Mouse (Mus musculus) frontal cortex, postnatal 25 days (tissue): Measurements from ENCODE around the gene Mreg.

ENCODE experiments used
- DNase-seq, 2 experiments: peaks; one replicate each; pipeline ENCODE4 v3.0.0; 2022; ENCODE audit warnings: low spot score in 2 of 2

Gene Mreg

DNA sequence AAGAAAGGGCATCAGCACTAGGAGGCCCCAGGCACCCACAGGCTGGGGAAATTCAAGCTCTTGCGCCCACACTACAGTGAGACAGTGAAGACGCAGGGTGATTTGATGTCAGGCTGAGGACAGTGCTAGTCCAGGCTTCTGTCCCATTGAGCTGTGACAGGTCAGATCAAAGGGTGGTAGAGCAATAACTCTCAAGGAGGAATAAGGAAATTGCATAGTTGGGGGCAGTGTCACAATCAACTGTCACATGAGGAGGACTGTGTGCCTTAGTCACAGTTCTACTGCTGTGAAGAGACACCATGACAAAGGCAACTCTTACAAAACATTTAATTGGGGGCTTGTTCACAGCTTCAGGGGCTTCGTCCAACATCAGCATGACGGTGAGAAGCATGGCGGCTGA lies 16.0 kb downstream of the Mreg start:
- DNase-seq: no peak

DNA sequence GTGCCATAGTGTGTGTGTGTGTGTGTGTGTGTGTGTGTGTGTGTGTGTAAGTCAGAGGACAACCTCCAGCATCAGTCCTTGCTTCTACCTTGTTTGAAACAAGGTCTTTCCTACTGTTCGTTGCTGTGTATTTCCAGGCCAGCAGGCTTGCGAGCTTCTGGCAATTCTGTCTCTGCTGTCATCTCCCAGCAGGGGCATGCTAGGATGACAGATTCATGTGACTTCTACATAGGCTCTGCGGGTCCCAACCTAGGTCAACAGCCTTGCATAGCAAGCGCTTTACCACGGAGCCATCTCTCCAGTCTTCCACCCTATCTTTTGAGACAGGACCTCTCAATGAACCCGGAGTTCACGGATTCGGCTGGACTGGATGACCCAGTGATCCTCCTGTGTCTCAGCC lies 20.7 kb downstream of the Mreg start:
- no peak for DNase-seq

DNA sequence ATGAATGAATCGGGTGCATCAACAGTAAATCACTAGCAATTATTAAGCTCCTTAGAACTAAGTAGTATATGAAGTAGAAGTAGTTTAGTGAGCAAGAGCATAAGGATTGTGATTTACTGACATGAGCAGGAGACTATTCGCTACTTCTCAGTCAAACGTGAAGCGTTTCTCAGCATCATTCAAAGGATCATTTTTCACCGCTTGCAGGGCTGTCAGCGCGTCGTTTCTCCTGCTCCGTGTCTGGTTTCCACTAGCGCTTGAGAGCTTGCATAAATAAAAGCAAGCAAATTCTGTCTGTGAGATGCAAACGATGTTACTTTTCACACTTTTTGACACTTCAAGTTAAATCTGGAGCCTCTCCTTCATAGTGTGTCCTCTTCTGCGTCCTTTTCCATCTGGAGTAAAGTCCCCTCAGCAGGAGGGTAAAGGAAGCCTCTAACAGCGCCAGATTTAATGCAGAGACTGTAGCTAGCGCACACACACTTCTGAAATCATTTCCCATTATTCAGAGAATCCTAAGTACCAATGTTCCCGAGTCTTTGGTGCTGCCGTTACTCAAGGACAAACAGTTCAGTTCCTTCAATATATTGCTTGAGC lies 23.9 kb downstream of the Mreg start:
- DNase-seq: no peak

DNA sequence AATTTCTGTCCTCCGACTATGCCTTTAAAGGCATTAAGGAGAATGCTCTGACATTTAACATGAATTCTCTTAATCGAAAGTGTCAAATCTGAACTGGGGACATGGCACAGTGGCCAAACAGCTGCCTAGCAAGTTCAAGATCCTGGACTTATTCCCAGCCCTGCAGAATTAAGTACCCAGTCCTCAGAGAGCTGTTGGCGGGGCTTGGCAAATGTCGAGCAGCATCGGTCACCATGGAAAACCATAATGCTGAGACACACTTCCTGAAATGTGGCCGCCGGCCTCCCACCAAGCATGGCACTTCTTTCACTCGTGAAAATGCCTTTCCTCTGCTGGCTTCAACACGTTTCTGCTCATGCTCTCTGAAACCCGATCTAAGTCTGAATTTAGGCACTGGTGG lies 24.6 kb downstream of the Mreg start:
- no peak for DNase-seq

DNA sequence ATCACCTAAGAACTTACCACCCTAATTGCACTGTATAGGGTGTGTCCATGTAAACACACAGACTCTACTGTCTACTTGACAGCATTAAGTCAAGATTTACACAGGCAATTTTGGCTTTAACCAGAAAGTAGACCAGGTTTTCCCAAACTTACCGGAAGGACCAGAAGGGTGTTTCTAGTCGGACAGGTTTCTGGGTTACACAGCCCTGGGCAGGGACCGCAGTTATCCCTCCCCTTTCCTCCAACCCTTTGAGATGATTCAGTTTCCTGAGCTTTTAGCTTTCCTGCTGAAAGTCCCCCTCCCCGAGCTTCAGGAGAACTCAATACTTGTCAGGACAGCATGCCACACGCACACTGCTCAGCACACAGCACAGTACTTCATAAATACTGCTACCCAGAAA lies 26.0 kb downstream of the Mreg start:
- DNase-seq: no peak

DNA sequence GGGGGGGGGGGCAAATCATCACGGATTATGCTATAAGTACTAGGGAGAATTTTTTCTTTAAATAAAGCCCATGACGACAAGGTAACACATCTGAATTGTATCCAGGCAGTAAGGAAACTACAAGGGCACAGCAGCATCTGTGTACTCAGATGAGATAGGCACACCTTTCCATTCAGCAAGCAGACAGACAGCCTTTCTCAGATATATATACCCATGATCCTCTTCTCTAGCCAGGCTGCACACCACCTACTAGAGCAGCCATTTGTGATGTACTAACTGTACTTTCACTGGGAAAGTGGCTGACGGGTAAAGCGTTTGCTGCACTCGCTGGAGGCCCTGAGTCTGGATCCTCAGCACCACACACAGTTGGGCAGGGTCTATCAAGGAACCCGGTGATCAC lies 28.6 kb downstream of the Mreg start:
- DNase-seq: no peak

DNA sequence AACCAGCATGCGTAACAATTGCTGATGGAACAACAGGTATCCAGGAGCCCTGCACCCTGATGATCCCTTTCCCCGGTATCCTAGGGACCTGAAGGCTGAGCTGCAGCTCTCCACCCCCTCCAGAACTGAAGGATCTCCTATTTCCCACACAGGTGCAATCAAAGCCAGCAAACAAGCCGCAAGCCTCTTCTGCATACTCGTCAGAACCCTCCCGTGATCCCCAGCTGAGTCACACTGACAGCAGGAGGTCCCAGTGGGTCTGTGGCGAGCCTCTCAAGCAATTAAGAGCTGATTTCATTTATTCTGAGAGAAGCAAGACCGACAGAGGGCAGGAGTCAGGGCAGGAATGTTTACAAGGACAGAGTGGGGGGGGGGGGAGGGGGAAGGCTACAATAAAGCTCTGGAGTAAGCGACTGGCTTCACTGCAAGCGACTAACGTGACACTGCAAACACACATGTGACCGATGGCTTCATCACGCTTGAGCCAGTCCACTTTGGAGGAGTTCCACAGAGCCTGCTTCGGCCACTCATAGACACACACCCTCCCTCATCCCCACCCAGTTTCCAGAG lies 29.1 kb downstream of the Mreg start:
- no peak for DNase-seq

DNA sequence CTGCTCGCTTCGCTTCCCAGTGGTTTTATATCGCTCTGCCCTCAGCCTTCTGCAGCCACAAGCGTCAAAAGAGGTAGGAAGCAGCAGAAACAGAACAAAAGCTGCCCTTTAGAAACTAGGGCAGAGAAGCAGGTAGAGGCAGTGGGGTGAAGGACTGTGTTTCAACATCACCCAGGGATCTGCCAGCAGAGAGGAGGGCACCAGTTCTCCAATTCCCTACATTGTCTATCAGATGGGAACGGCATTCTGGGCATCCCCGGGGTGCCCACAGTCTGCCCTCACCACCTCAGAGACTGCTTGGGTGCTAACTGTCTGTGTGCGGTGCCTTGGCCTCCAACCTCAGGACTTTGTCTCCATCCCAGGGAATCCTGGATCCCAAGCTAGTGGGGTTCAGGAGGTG lies 32.2 kb downstream of the Mreg start:
- DNase-seq: no peak

DNA sequence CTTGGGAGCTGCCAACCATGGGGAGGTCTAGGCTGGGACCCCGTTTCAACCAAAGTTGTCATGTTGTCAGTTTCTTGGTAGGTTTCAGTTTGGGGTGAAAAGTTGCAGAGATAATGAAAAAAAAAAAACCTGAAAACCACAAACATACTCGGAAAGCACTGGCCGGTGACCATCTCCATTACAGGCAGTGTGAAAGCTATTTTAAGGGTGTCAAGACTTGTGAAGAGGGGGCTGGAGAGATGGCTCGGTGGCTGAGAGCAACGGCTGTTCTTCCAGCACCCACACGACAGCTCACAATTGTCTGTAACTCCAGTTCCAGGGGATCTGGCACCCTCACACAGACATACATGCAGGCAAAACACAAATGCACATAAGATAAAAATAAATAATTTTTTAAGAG lies 35.9 kb downstream of the Mreg start:
- no peak for DNase-seq

DNA sequence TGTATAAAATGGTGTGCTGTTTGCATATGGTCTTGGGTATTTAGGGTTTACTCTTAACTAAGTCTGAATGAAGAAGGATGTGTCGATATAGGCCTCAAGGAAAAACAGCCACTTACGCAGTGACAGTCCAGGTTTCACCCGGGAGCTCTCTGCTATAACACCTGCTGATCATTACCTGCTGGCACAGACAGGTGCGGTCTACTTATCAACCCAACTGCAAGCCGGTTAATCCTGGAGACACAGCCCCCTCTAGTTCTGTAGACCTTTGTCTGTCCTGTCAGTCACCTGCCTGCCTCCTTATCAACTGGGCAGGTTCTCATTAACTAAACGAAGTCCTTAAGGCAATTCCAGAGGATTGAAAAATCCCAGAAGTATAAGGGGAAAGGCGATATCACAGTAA lies 37.9 kb downstream of the Mreg start:
- no peak for DNase-seq

DNA sequence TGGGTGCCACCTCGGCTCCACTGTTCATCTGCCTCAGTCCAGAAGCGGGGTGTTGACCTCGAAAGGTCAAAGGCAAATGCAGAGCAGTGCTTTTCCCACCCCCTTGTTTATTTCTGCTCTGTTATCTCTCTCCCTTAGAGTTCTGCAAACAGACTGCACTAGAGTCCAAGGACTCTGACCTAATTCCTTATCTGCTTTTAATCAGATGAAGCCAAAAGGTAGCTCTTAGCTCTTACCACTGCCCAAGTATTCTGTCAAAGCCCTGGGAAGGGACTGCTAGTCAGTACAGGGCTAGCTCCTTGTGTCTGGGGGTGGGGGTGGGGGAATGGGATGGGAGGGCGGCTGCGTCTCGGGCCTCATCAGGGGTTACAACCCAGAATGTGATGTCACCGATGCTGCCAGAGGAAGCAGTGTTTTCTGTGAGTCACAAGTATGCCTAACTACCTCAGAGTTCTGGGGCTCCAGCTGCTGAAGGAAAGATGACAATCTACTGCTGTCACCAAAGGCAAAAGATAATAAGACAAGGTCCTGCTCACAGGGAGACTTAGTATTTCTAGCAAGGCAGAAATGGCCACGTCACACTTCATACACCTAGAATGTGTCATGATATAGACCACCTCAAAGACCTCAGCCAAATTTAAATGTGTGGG lies 38.6 kb downstream of the Mreg start:
- DNase-seq: no peak

DNA sequence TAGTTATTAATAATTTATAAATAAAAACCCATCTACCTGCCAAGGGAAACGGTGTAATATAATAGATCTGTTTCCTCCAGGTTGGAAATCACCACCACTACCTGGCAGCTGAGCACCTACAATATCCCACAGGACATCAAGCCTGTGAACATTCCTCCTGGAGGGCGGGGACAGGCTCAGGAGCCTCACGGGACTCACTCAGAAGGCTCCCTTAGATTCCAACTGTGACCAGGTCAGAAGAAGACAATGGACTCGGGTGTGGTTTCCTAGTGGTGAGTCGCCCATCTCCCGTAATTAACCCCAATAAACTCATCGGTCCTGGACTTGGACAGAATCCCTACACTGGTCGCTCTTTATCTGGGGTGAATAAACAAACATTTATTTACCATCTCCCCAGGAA lies 39.3 kb downstream of the Mreg start:
- DNase-seq: no peak

DNA sequence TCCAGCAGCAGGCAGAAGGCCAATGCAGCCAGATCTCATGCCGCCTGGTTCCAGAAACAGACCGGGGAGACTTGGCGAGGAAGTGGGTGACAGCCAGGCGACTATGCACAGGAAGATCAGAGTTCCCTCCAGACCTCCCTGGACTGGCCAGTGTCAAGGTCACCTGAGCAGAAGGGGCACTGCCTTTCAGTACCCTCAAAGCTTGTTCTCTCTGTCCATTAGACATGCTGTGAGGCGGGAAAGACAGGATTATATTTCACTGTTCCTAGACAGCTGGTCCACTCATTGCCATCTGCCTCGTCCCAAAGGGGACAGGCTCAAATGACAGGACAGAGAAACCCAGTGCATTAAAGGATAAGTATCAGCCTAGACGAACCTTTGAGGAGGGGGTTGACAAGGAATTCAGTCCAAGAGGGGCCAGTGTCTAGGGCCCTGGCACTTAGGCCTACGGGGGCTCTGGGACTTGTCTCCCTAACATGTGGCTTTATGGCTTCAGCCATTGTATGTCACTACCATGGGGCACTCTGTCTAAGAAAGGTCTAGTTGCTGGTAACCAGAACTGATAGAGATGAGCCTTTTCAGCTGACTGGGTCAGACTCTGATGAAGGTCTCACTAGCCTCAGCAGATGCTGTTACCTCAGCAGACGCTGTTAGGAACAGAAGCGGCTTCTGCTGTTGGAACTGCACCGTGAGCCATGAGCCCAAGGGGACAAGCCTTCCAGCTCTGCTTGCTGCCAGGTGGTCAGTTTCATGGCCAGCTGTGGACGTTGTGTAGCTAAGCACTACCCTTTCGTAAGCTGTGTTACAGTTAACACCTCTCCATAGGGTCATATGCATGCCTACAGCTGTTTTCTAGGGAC lies 40.9 kb downstream of the Mreg start:
- no peak for DNase-seq

DNA sequence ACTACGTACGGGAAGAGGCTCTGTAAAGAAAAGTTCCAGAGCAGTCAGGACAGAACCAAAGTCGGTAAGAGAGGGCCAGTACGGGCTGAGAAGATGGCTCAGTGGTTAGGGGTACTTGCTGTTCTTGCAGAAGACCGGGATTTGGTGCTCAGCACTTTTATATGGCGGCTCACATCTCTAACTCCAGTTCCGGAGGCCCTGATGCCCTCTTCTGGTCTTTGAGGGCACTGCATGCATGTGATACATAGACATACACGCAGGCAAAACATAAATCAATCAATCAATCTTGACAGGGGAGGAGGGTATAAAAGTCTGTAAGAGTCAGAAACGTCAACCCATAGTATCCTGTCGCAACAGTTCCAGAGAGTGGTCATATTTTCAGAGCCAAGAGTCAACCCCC lies 45.1 kb downstream of the Mreg start:
- no peak for DNase-seq

DNA sequence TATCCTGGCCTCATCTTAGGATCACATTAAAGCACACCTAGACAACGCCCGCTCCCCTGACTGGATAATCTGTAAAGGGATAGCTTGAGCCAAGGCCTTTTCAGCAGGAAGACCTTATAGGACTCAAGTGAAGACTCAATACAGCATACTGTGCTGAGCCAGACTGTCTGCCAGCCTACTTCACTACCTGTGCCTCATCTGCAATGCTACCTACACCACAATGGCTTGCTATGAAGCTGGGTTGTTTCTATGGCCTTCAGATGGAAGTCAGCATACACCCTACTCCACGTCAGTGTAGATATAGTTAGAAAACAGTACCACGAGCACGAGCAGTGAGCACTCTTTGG lies 45.7 kb downstream of the Mreg start:
- DNase-seq: no peak

DNA sequence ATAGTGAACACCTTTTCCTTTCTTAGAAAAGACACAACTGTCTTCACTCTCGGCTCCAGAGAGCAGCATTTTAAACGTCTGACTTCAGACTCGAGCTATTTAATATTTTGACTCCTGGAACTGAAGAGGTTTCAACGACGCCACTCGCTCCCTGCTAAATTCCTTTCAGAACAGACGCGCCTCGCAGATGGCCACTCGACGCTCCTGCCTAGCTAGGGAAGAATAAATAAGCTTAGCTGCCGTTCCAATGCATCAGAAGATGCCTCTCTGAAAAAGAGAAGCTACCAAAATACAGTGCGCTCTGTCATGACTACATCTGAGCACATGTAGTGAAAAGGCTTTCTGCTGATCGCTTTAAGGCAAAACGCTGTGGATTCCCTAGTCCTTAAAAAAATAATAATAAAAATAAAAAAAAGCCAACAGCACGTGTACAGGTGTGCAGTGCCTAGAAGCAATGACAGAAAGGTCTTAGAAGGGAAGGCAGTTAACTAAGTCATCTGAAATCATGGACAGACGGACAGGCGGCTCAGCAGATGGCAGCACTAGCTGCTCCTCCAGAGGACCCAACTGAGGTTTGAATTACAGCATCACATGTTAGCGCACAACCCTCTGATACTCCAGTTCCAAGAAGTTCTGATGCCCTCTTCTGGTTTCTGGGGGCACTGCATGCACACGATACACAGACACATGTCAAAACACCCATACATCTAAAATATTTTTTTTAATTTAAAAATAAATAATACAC lies 46.2 kb downstream of the Mreg start:
- DNase-seq: no peak

DNA sequence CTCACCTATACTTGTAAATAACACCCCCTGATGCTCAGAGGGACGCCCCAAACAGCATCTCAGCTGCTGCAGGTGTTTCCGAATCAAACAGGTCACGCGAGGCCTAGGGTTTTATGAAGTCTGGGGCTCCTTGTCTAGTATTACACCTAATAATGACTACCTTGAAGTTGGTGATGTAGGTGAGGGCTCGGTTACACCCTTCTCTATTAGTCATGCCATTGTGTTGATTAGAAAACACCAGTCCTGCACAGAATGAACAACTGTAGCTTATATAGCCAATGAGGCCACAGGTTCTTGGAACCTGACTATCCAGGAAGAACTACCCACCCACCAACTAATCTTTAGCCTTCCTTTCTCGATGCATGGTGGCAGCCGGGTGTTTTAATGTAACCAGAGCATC lies 51.8 kb downstream of the Mreg start:
- no peak for DNase-seq

DNA sequence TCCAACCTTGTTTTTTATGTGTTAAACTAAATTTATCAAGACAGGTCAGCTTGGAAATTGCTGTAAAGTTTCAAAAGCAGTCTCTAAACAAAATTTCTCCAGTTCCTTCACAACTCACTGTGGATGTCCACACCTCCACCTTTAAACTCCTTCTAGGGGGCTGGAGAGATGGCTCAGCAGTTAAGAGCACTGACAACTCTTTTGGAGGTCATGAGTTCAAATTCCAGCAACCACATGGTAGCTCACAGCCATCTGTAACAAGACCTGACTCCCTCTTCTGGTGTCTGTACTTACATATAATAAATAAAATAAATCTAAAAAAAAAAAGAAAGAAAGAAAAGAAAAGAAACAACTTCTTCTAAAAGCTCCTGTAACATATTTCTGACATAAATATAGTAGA lies 67.1 kb downstream of the Mreg start:
- DNase-seq: no peak

DNA sequence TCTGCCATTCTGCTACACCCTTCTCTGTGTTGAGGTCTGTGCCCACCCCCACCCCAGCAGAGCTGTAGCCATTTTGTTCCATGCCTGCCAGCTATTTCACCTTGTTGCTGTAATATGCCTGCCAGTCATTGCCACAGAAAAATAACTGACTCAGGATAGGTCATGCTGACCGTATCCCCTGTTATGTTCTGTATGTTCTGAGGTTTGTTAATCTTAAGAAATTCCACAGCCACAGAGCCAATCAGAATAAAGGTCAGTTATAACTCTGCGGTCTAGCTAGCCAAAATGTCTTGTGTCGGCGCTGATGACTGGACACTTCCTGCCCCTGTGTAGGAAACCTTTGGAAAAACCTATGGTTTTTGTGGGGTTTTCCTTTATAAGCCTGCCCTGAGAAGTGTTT lies 67.7 kb downstream of the Mreg start:
- DNase-seq: no peak

DNA sequence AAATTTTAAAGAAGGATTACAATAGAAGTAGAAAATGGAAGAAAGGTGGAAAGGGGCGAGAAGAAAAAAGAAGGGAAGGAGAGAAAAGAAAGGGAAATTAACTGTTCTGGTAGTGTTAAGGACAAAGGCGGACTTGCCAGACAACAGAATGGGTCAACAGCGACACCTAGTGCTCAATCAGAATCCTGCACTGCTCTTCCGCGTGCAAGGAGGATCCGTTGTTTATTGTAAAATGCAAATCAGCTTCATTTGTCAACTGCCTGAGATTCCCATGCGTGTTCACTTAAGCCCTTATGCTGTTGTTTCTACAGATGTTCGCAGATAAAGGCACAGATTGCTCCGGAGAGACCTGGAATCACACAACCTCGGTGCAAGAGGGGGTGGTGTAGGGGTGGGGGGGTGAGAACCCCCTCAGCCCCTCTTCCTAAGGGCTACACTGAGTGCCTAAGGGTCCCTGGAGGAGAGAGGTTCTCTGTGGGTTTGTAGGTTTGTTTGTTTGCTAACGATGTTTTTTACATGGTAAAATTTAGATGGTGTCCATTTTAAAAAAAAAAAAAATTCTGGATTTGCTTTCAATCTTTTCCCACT lies 70.1 kb downstream of the Mreg start:
- DNase-seq: no peak

DNA sequence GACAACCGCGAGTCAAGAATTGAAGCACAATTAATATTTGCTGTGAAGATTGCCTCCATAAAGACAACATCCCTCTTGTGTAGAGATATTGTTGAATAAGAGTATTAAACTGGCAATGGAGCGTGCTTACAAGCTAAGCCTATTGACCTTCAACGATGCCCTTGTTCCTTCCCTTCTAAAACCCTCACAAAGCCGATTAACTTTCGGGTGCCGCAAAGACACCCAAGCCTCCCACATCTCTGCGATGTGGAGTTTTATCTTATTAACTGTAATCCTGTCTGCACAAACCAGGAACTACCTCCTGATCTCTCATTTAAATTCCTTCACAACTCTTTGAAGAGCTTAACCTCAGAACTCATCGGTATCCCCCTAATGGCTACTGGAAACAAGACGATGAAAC lies 76.0 kb downstream of the Mreg start:
- no peak for DNase-seq

DNA sequence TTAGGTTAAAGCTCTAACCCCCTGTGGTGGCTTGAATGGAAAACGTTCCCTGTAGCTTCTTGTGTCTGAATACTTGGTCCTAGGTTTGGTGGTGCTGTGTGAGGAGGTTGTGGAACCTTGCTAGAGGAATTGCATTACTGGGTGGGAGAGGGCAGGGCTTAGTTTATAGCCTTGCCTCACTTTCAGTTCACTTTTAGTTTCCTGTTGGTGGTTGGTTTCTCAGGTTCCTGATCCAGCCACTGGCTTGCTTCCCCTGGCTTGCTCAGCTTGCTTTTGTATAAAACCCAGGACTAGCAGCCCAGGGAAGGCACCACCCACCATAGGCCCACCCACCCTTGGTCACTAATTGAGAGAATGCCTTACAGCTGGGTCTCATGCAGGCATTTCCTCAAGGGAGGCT lies 77.6 kb downstream of the Mreg start:
- no peak for DNase-seq
